Mouse (Mus musculus): ENCODE data around the gene Zyg11b.

DNA sequence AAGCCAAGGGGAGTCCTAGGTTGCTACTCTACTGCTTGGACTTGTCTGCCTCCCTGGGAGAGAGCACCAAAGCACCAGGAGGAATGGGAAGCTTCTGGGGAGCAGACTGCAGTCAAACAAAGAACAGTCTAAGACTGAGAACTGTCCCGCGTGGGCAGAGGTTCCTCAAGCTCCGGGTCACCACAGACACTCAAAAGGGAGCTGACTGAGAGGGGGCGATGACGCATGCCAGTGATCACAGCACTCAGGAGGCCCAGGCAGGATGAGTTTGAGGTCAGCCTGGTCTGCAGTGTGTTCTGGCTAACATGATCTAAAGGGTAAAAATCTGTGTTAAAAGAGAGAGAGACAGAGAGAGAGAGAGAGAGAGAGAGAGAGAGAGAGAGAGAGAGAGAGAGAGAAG is 13.1 kb upstream of the Zyg11b start:
- TF ChIP-seq MAX (IDR thresholded peaks at IDR 0.05; ENCODE audit: low read length) (no peak), EP300 (IDR thresholded peaks at IDR 0.05; ENCODE audit: low read length) (no peak), CTCF (conservative IDR thresholded peaks at IDR 0.05 in 1 of 2, IDR thresholded peaks at IDR 0.05 in 1 of 2; ENCODE audit: low read depth in 2 of 2, low read length in 2 of 2) (no peak), POLR2A (IDR thresholded peaks at IDR 0.05; ENCODE audit: low read depth, low read length) (no peak), TBP (conservative IDR thresholded peaks at IDR 0.05; ENCODE audit: low read depth, low read length) (no peak), JUND (conservative IDR thresholded peaks at IDR 0.05; ENCODE audit: low read depth, low read length) (no peak), MYC (IDR thresholded peaks at IDR 0.05; ENCODE audit: low read depth, low read length) (no peak), TCF12 (IDR thresholded peaks at IDR 0.05; ENCODE audit: low read depth, low read length) (no peak), POLR2AphosphoS2 (IDR thresholded peaks at IDR 0.05; ENCODE audit: low read depth, low read length) (no peak), ZNF384 (IDR thresholded peaks at IDR 0.05; ENCODE audit: low read depth, low read length) (no peak), MEF2A (IDR thresholded peaks at IDR 0.05; ENCODE audit: borderline replicate concordance, low read depth, low read length) (no peak), E2F4 (IDR thresholded peaks at IDR 0.05; ENCODE audit: insufficient replicate concordance, low read depth, low read length) (no peak), MAZ (IDR thresholded peaks at IDR 0.05; ENCODE audit: low read depth, low read length) (no peak), SIN3A (IDR thresholded peaks at IDR 0.05; ENCODE audit: low read length) (no peak)
